8 mouse cellular contexts compared by ENCODE assay signal in the genomic region with DNA sequence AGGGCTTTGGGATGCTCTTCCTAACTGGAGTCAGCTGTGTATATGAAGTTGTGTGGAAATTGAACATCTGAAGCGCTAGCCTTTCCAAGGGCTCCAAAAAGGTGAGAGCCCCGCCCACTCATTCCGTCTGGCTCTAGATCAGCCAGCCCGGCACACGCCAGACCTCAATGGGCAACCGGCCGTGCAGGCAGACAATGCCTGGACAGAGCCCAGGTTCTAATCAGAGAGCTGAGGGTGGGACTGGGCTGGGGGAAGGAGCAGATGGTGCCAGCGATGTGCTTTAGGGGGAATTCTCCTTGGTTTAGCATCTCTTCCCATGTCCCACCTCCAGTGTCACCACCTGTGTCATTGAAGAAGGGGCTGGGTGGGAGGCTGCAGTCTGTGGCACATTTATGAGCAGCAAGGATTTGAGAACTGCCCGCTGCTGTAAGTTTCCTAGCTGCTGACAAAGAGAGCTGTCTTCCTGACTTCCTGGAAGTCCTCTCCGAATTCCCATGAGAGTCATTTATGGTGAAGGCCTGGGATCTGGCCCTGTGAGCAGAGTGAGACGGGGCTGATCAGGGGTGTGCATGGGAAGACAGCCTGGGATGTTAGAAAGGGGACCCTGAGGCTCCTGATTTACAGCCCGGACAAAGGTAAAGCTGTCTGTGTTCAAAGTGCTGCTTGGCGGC. TPM values are rescaled to one million over a fixed set of nuclear protein-coding genes. Genes with fewer than 3 reads are reported as not detected.
A peak's percentile ranks its signal among the peaks of the same experiment; 100 is the strongest.
DNase-seq lines count a peak whose midpoint lies in the region; ATAC-seq and TF ChIP-seq lines count a peak whose summit lies in the region.

No protein-coding gene starts in this region.

- H3K4me3 ChIP-seq in lung, embryonic 15.5 days, result no peak overlapping the region
- H3K4me3 ChIP-seq in cortical plate, adult 2 months (ENCODE audit: insufficient read depth, low read length), result peak overlapping the region; percentile 58
- H3K4me3 ChIP-seq in hindbrain, embryonic 13.5 days, result peak overlapping the region; percentile 94
- no peak overlapping the region for H3K4me3 ChIP-seq in liver, embryonic 15.5 days (replicated peaks)

- H3K4me1 ChIP-seq in lung, embryonic 15.5 days, result peaks cover 96% of the 10 kb centered on the region
- H3K4me1 ChIP-seq in cortical plate, adult 2 months (ENCODE audit: control insufficient read depth, insufficient read depth, low read length), result peaks cover 21% of the 10 kb centered on the region
- peaks cover 88% of the 10 kb centered on the region for H3K4me1 ChIP-seq in hindbrain, embryonic 13.5 days (replicated peaks)
- H3K4me1 ChIP-seq in liver, embryonic 15.5 days (replicated peaks), result peaks cover 98% of the 10 kb centered on the region

- no peaks in the 10 kb centered on the region for H3K9me3 ChIP-seq in lung, embryonic 15.5 days
- H3K9me3 ChIP-seq in hindbrain, embryonic 13.5 days, result no peaks in the 10 kb centered on the region
- no peaks in the 10 kb centered on the region for H3K9me3 ChIP-seq in liver, embryonic 15.5 days (replicated peaks)

- TF ChIP-seq POLR2A in cortical plate, adult 2 months (IDR thresholded peaks at IDR 0.05; ENCODE audit: extremely low read depth, insufficient read depth, low read length), result no peak

- ATAC-seq in lung, embryonic 15.5 days (ENCODE audit: borderline replicate concordance, extremely low read depth, low FRiP score, low TSS enrichment), result no peak
- no peak for ATAC-seq in hindbrain, embryonic 13.5 days (ENCODE audit: low FRiP score)
- no peak for ATAC-seq in liver, embryonic 15.5 days (ENCODE audit: insufficient read depth)

- no peaks in the 10 kb centered on the region for H3K36me3 ChIP-seq in lung, embryonic 15.5 days
- peaks cover 4% of the 10 kb centered on the region; the same call in 1 of the 2 replicates for H3K36me3 ChIP-seq in hindbrain, embryonic 13.5 days
- no peaks in the 10 kb centered on the region for H3K36me3 ChIP-seq in liver, embryonic 15.5 days (replicated peaks)

- no peak for TF ChIP-seq CTCF in cortical plate, adult 2 months (IDR thresholded peaks at IDR 0.05; ENCODE audit: extremely low read depth, insufficient read depth, low read length)

- H3K27me3 ChIP-seq in lung, embryonic 15.5 days, result peaks cover 11% of the 10 kb centered on the region; the same call in 1 of the 2 replicates
- peaks cover 12% of the 10 kb centered on the region; the same call in 1 of the 2 replicates for H3K27me3 ChIP-seq in hindbrain, embryonic 13.5 days
- H3K27me3 ChIP-seq in liver, embryonic 15.5 days, result peaks cover 29% of the 10 kb centered on the region

- H3K4me2 ChIP-seq in lung, embryonic 15.5 days, result peak overlapping the region; percentile 100
- peak overlapping the region; percentile 82 for H3K4me2 ChIP-seq in hindbrain, embryonic 13.5 days
- H3K4me2 ChIP-seq in liver, embryonic 15.5 days, result peak overlapping the region; percentile 99

- WGBS in lung, embryonic 15.5 days, result 43% methylated on average over 13 of the region's 13 CpGs
- WGBS in hindbrain, embryonic 13.5 days, result 32% methylated on average over 13 of the region's 13 CpGs
- WGBS in liver, embryonic 15.5 days (ENCODE audit: insufficient replicate concordance), result 46% methylated on average over 13 of the region's 13 CpGs

- H3K27ac ChIP-seq in lung, embryonic 15.5 days, result no peak overlapping the region
- peak overlapping the region; percentile 93 for H3K27ac ChIP-seq in cortical plate, adult 2 months (ENCODE audit: insufficient read depth, low read length)
- H3K27ac ChIP-seq in hindbrain, embryonic 13.5 days, result peak overlapping the region; percentile 97
- H3K27ac ChIP-seq in liver, embryonic 15.5 days (replicated peaks), result peak overlapping the region; percentile 80; the same call in 1 of the 2 replicates

- no peak for DNase-seq in lung, postnatal 25 days (ENCODE audit: low spot score)
- no peak for DNase-seq in embryo, embryonic 10.5 days (ENCODE audit: low spot score)
- DNase-seq in testis, postnatal 10 days (ENCODE audit: low spot score), result no peak
- no peak for DNase-seq in layer of hippocampus, adult 9-11 months

- no peak overlapping the region for H3K9ac ChIP-seq in lung, embryonic 15.5 days
- H3K9ac ChIP-seq in hindbrain, embryonic 13.5 days, result peak overlapping the region; percentile 99
- peak overlapping the region; percentile 8; the same call in 1 of the 2 replicates for H3K9ac ChIP-seq in liver, embryonic 15.5 days

RNA-seq across cellular contexts. Expression of a gene that starts 2.5 kb away (rescaled TPM):
- polyA plus RNA-seq in lung, embryonic 15.5 days (2015; fragmentation: Nextera tagmentation; extraction: Ambion mirVana), result 3.5 and 4.1 TPM in 2 replicates
- polyA plus RNA-seq in cortical plate, adult 2 months (2012; rRNA removed), result 42.5 and 44.4 TPM in 2 replicates
- polyA plus RNA-seq in hindbrain, embryonic 13.5 days (2015; fragmentation: Nextera tagmentation; extraction: Ambion mirVana), result 43.7 and 44.2 TPM in 2 replicates
- polyA plus RNA-seq in liver, embryonic 15.5 days (2015; fragmentation: Nextera tagmentation; extraction: Ambion mirVana), result 1.1 and 1.5 TPM in 2 replicates

Comparison
In these comparisons a context has a peak if more than half of its experiments do, and no peak if none do; other contexts are left out.
1. H3K4me3 ChIP-seq: peak in cortical plate, adult 2 months (single experiment) and hindbrain, embryonic 13.5 days (single experiment); none in lung, embryonic 15.5 days (single experiment) and liver, embryonic 15.5 days (single experiment).
2. Peak in every context shown above with its lines, with median percentiles within 50 percentile points of each other: H3K4me2 ChIP-seq.